Mouse (Mus musculus): ENCODE data around the gene Frmd4a. TPM values are rescaled to one million over a fixed set of nuclear protein-coding genes. Genes with fewer than 3 reads are reported as not detected.

Gene Frmd4a
- polyA plus RNA-seq, 1 experiment from 2014 or later = 16.7 TPM

DNA sequence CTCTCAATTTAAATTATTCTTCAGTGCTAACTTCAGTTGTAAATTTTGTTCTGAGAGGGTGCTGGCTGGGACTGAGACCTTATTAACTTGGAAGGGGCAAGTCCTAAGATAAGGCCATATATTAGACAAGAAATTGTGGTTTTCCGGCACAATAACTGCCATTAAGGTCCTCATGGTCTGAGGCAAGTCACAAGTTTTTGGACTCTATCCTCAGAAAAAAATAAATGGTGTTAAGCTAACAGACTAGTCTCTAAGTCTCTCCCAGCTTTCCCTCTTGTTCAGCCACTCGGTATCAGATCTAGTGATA, 493.5 kb downstream of the Frmd4a start:
- Histone ChIP-seq H3K9ac (no peak overlapping the region), H3K27ac (no peak overlapping the region), H3K36me3 (no peaks in the 10 kb centered on the region), H3K4me3 (no peak overlapping the region), H3K4me2 (no peak overlapping the region), H3K4me1 (peaks cover 13% of the 10 kb centered on the region), H3K9me3 (replicated peaks) (no peaks in the 10 kb centered on the region), H3K27me3 (replicated peaks) (peaks cover 9% of the 10 kb centered on the region; the same call in 1 of the 2 replicates)
- no peak for ATAC-seq
- WGBS (ENCODE audit: insufficient replicate concordance) = 69% methylated on average over 2 of the region's 2 CpGs

DNA sequence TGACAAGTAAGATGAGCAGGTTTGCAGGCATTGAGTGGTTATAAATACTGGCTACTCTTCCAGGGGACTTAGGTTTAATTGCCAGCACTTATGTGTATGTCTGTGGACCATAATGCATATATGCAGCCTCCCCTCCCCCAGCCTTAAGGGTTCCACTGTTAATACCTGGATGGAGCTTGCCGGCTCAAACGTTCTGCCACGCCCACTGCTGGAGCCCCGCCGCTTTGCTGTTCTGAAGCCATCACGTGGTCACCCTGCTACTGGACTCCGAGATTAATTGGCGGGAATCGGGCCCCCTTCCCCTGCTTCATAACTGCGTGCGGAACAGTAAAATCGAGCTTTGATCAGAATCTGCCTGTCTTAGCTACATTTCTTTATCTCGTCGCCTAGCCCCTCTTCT, 495.1 kb downstream of the Frmd4a start:
- ATAC-seq = no peak
- no peaks in the 10 kb centered on the region for H3K36me3 ChIP-seq
- H3K4me3 ChIP-seq = no peak overlapping the region
- 51% methylated on average over 14 of the region's 14 CpGs for WGBS (ENCODE audit: insufficient replicate concordance)
- H3K4me2 ChIP-seq = no peak overlapping the region
- H3K9ac ChIP-seq = no peak overlapping the region
- peaks cover 2% of the 10 kb centered on the region; the same call in 1 of the 2 replicates for H3K27me3 ChIP-seq (replicated peaks)
- H3K27ac ChIP-seq = no peak overlapping the region
- no peaks in the 10 kb centered on the region for H3K9me3 ChIP-seq (replicated peaks)
- peaks cover 13% of the 10 kb centered on the region for H3K4me1 ChIP-seq

DNA sequence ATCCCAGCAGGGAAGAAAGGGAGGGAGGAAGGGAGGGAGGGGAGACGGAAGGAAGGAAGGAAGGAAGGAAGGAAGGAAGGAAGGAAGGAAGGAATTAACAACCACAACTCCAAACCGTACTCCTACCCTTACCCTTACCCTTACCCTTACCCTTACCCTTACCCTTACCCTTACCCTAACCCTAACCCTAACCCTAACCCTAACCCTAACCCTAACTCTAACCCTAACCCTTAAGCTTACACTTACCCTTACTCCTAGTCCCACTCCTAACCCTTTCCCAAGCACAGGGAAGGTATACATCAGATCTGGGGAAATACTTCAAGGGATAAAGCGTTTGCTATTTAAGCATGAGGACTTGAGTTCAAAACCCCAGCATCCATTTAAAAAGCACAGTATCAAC, 498.4 kb downstream of the Frmd4a start:
- Histone ChIP-seq H3K9ac (no peak overlapping the region), H3K4me3 (no peak overlapping the region), H3K27ac (no peak overlapping the region), H3K4me2 (no peak overlapping the region), H3K36me3 (no peaks in the 10 kb centered on the region), H3K9me3 (replicated peaks) (no peaks in the 10 kb centered on the region), H3K4me1 (peaks cover 4% of the 10 kb centered on the region; the same call in 1 of the 2 replicates), H3K27me3 (replicated peaks) (peaks cover 2% of the 10 kb centered on the region; the same call in 1 of the 2 replicates)
- ATAC-seq = no peak
- WGBS (ENCODE audit: insufficient replicate concordance) = 59% methylated on average over 3 of the region's 3 CpGs

DNA sequence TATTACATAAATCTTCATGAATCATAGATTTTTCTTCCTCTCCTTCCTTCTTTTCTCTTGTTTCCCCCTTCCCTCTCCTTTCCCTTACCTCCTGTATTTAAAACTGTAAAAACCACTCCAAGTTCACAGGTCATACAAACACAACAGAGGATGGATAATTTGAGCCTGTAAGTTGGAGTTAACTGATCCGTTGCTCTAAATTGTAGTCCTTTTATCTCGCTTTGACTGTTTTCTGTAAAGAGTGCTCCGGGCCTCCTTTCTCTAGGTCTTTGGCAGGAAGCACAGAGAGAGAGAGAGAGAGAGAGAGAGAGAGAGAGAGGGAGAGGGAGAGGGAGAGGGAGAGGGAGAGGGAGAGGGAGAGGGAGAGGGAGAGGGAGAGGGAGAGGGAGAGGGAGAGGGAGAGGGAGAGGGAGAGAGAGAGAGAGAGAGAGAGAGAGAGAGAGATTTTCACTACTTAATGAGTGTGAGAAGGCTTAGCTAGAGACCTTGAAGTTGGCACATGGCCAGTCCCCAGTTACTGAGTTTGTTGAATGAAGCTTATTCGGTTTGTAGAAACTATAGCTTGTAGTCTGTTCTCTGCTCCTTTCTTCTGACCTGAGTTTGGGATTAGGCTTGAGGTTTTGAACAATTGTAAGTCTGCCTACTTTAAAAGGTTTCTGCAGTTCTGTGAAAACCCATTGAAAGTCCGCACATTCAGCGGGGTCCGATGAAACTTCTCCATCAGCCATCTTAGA, 499.5 kb downstream of the Frmd4a start:
- peaks cover 2% of the 10 kb centered on the region; the same call in 1 of the 2 replicates for H3K27me3 ChIP-seq (replicated peaks)
- H3K9ac ChIP-seq = no peak overlapping the region
- no peak overlapping the region for H3K4me3 ChIP-seq
- no peak overlapping the region for H3K4me2 ChIP-seq
- no peaks in the 10 kb centered on the region for H3K36me3 ChIP-seq
- H3K27ac ChIP-seq = no peak overlapping the region
- peaks cover 4% of the 10 kb centered on the region; the same call in 1 of the 2 replicates for H3K4me1 ChIP-seq
- no peaks in the 10 kb centered on the region for H3K9me3 ChIP-seq (replicated peaks)
- no peak for ATAC-seq
- 58% methylated on average over 7 of the region's 7 CpGs for WGBS (ENCODE audit: insufficient replicate concordance)

DNA sequence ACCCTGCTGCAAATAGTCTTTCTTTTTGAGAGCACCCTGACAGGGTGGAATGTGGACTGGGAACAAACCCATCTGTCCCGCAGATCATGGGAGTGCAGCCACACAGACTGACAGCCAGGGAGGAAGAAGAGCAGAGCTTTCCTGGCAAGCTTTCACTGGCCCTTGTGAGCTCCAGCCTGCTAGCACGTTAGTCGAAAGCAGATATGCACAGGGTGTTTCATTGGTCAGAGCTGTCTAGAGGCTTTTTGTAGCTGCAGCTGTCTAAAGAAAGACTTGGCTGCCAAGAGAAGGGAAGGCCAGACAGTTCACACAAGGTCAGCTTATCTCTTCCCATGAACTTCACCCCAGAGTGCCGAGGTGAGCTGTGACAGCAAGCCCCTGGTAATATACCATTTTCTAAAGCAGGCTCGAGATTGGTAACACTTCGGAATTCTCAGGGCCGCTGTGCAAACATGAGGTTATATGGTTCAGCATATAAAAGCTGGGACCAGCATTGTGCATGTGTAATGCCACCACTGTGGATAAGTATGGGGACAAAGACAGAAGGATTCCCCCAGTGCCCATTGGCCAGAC, 500.1 kb downstream of the Frmd4a start:
- ATAC-seq = peak; percentile 57
- peaks cover 2% of the 10 kb centered on the region; the same call in 1 of the 2 replicates for H3K27me3 ChIP-seq (replicated peaks)
- H3K27ac ChIP-seq = no peak overlapping the region

DNA sequence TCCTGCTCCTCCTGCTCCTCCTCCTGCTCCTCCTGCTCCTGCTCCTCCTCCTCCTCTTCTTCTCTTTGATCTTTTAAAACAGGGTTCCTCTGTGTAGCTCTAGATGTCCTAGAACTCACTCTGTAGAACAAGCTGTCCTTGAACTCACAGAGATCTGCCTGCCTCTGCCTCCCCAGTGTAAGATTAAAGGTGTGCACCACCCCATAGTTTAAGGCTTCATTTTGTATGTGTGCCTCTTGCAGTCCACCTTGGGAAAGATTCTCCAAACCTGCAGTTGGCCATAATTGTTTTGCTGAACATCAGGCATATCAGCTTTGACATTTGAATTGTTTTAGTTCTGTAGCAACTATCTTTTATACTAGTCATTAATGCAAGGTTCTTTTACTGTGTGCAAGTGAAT, 501.0 kb downstream of the Frmd4a start:
- Histone ChIP-seq H3K9ac (no peak overlapping the region), H3K4me2 (no peak overlapping the region), H3K4me3 (no peak overlapping the region), H3K27me3 (replicated peaks) (no peaks in the 10 kb centered on the region; the same call in 1 of the 2 replicates), H3K27ac (no peak overlapping the region), H3K36me3 (no peaks in the 10 kb centered on the region), H3K9me3 (replicated peaks) (no peaks in the 10 kb centered on the region), H3K4me1 (peaks cover 4% of the 10 kb centered on the region; the same call in 1 of the 2 replicates)
- no peak for ATAC-seq

More for the DNA sequence above, 500.1 kb downstream of the Frmd4a start:
- Histone ChIP-seq H3K4me1 (peaks cover 4% of the 10 kb centered on the region; the same call in 1 of the 2 replicates), H3K36me3 (no peaks in the 10 kb centered on the region), H3K4me3 (no peak overlapping the region), H3K9me3 (replicated peaks) (no peaks in the 10 kb centered on the region), H3K9ac (no peak overlapping the region), H3K4me2 (no peak overlapping the region)
- WGBS (ENCODE audit: insufficient replicate concordance) = 31% methylated on average over 7 of the region's 7 CpGs

DNA sequence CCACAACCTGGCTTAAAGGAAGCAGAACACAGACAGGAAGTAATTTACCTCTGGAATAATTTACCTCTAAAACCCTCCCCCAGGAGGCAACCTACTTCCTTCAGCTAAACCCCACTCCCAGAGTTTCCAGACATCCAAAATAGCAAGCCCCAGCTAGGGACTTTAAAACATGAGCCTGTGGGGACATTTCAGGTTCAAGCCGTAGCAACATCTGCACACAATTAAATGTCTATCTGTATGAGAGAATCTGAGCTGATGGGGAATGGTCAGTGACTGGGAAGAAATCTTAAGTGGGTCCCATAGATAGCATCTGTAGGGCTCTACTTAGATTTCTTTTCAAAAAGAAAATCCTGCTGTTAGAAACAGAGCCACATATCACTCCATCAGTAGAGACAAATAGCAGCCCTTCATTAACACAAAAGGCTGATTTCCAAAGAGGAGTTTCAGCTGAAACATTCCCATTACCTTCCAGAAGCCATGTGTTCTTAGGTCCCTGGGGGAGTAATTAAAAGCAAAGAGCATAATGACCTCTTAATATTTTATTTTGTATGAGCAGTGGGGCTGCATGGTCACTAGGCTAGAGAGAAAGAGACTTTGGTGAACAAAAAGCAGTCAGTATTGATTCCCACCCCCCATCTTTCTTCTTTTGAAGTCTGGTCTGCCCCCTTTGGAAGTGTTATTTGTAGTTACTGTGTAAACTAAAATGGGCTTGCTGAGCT, 505.4 kb downstream of the Frmd4a start:
- H3K9ac ChIP-seq = no peak overlapping the region
- no peaks in the 10 kb centered on the region; the same call in 1 of the 2 replicates for H3K9me3 ChIP-seq (replicated peaks)
- 64% methylated on average over 1 of the region's 1 CpGs for WGBS (ENCODE audit: insufficient replicate concordance)
- H3K27ac ChIP-seq = no peak overlapping the region
- no peak for ATAC-seq
- H3K27me3 ChIP-seq (replicated peaks) = no peaks in the 10 kb centered on the region
- no peak overlapping the region for H3K4me3 ChIP-seq
- no peaks in the 10 kb centered on the region for H3K36me3 ChIP-seq
- peaks cover 2% of the 10 kb centered on the region; the same call in 1 of the 2 replicates for H3K4me1 ChIP-seq
- H3K4me2 ChIP-seq = no peak overlapping the region

DNA sequence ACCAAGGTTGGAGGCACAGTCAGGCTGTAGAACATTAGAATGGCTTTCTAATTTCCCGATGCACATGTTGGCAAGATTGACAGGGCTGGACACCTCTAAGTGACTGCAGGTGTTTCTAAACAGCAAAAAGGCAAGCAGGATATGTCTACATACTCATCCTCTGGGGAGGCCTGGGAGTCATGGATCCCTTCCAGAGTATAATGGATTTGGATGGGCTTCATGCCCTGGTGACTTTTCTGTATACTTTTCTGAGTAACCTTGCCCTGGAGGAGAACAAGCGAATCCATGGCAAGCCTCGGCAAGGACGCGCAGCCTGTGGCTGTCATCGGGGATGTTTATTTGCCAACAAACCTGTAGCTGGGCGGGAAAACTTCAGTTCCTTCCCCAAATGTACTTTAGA, 509.6 kb downstream of the Frmd4a start:
- H3K9me3 ChIP-seq (replicated peaks) = no peaks in the 10 kb centered on the region; the same call in 1 of the 2 replicates
- no peak for ATAC-seq
- H3K36me3 ChIP-seq = no peaks in the 10 kb centered on the region
- H3K4me1 ChIP-seq = no peaks in the 10 kb centered on the region
- H3K27ac ChIP-seq = no peak overlapping the region
- H3K9ac ChIP-seq = no peak overlapping the region
- no peak overlapping the region for H3K4me3 ChIP-seq
- no peaks in the 10 kb centered on the region for H3K27me3 ChIP-seq (replicated peaks)
- WGBS (ENCODE audit: insufficient replicate concordance) = 75% methylated on average over 7 of the region's 7 CpGs
- H3K4me2 ChIP-seq = no peak overlapping the region

DNA sequence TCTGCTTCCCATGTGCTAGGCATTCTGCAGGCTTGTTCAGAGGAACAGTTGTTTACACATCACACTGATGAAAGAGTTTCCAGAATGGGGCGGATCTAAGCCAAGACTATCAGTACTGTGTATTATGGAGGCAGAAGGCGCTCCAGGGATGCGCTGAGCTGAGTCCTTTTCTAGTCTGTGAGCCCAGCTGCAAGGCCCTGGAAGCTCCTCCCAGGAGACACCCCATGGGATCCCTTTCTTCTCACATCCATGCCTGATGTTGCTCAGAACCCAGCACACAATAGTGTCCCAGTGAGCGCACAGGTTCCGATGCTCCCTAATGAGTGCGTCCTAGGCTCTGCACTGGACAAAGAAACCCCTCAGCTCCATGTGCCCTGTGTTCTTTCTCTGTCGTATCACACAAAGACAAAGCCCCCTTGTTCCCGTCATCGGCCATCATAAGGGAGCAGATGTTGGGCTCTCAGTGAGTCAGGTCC, 511.8 kb downstream of the Frmd4a start:
- no peak overlapping the region for H3K4me2 ChIP-seq
- H3K27me3 ChIP-seq (replicated peaks) = no peaks in the 10 kb centered on the region
- no peak overlapping the region for H3K27ac ChIP-seq
- ATAC-seq = no peak
- H3K9me3 ChIP-seq (replicated peaks) = no peaks in the 10 kb centered on the region; the same call in 1 of the 2 replicates
- H3K36me3 ChIP-seq = no peaks in the 10 kb centered on the region
- WGBS (ENCODE audit: insufficient replicate concordance) = 81% methylated on average over 9 of the region's 9 CpGs
- no peak overlapping the region for H3K9ac ChIP-seq
- no peaks in the 10 kb centered on the region for H3K4me1 ChIP-seq
- H3K4me3 ChIP-seq = no peak overlapping the region

DNA sequence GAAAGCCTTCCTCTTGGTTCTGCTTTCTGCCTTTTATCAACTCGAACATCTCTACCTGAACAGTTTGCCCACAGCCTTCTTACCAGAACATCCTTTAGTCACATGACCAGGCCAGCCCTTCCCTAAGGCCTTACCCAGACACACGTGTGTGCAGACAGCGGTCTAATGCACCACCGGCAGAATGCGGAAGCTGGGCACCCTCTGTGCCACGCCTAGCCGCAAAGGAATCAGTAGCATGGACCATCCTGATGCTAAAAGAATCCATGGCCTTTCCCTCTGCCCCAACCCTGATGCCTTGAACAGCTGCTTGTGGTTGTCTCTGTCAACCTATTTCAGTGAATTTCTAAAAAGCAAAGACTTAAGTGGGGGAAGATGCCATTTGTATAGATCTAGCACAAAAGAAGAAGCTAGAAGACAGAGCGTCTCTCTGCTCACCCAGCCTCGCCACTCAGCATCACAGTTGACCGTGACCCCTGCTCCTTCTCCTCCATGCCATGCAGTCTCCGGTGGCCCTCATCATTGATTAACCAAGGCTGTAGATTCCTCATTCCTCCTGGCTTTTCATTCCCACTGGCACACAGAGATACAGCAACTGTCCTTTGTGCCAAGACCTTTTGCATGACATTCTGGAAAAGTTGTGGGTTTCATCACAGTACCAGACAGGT, 514.1 kb downstream of the Frmd4a start:
- no peak overlapping the region for H3K27ac ChIP-seq
- H3K9me3 ChIP-seq (replicated peaks) = no peaks in the 10 kb centered on the region
- no peaks in the 10 kb centered on the region for H3K4me1 ChIP-seq
- WGBS (ENCODE audit: insufficient replicate concordance) = 62% methylated on average over 11 of the region's 11 CpGs
- no peak overlapping the region for H3K4me3 ChIP-seq
- H3K36me3 ChIP-seq = no peaks in the 10 kb centered on the region
- H3K9ac ChIP-seq = no peak overlapping the region
- ATAC-seq = no peak
- no peak overlapping the region for H3K4me2 ChIP-seq
- H3K27me3 ChIP-seq (replicated peaks) = no peaks in the 10 kb centered on the region

DNA sequence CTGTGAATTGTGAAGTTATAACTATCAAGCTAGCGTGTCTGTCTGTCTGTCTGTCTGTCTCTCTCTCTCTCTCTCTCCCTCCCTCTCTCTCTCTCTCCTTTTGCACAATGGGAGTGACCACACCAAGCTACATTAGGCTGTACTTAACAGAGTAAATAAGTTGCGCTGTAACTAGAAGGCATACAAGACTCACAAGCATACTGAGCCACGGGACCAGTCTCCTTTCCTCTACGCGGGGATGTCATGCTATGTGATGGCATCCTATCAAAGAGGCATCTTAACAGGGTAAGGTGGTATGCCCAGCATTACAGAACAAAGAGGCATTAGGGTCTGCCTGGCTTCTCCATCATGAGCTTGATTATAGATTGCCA, 514.7 kb downstream of the Frmd4a start:
- H3K9me3 ChIP-seq (replicated peaks) = no peaks in the 10 kb centered on the region
- no peaks in the 10 kb centered on the region for H3K27me3 ChIP-seq (replicated peaks)
- no peak overlapping the region for H3K27ac ChIP-seq
- no peaks in the 10 kb centered on the region for H3K36me3 ChIP-seq
- no peak for ATAC-seq
- WGBS (ENCODE audit: insufficient replicate concordance) = 82% methylated on average over 5 of the region's 5 CpGs
- H3K4me2 ChIP-seq = no peak overlapping the region
- H3K4me1 ChIP-seq = no peaks in the 10 kb centered on the region
- no peak overlapping the region for H3K4me3 ChIP-seq
- H3K9ac ChIP-seq = no peak overlapping the region

DNA sequence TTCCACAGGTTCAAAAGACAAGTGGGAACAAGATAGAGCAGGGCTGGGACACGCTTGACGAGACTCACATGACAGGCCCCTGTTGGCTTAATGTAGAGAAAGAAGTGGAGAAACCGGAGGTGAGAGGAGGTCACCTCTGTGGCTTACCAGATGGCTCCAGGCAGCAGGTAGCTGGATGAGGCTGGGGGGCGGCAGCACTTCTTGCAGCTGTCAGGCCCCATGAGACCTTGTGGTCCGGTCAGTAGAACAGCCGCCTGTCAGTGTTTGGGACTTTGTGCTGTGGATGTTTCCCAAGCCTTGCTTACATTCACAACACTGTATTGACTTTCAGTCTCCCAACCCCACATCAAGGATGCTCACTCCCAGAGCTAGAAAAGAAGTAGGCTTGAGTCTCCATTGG, 515.4 kb downstream of the Frmd4a start:
- Histone ChIP-seq H3K9ac (no peak overlapping the region), H3K4me1 (no peaks in the 10 kb centered on the region), H3K4me3 (no peak overlapping the region), H3K27ac (no peak overlapping the region), H3K4me2 (no peak overlapping the region), H3K27me3 (replicated peaks) (no peaks in the 10 kb centered on the region), H3K9me3 (replicated peaks) (no peaks in the 10 kb centered on the region), H3K36me3 (no peaks in the 10 kb centered on the region)
- WGBS (ENCODE audit: insufficient replicate concordance) = 73% methylated on average over 6 of the region's 6 CpGs
- no peak for ATAC-seq

Data from liver, embryonic 12.5 days (tissue).